Mouse (Mus musculus): ENCODE measurements around the gene Olfr1006.
"Not testable (repeated sequence)": the region's sequence is repeated elsewhere in the genome, so short reads cannot be mapped to it uniquely, and the experiment has no call there.

Gene Olfr1006

DNA sequence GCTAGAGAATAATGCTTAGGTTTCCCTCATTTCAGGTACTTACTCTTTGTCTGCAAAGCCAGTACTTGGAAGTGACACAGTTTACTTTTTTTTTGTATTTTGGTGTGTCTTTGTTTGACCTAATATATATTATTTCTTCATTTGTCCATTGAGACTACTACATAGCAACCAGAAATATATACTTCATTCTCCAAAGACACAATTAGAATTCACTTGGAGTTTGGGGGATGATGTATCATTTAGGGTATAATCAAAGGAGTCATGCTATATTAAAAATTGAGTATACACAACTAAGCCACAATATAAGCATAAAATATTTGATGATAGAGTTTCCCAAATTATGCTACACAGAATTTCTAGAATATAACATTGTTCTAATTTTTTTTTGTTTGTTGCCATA, at the start of gene Olfr1006:
Olfr1006 (minus strand) TSS at position 101 of the 400 bp plus-strand sequence.
- DNase-seq (ENCODE audit: low spot score), result no peak

DNA sequence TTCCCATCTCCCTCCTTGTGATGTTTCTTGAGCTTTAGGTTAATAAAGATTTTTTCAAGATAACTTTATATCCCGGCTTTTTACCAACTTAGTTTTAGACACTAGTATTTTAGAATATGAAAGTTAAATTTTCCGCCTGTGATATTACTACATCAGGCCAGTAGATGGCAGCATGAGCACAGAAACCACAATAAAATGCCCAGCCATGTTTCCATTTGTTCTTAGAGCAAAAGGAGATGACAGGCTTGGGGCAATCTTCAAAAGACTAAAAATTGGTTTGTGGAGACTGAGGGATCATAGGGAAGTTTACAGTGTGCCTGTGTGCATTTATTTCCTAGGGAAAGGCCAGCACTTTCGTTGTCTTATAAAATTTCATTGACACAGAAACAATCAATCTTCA, 47.2 kb upstream of the Olfr1006 start:
- peak; percentile 2 for DNase-seq (ENCODE audit: low spot score)

DNA sequence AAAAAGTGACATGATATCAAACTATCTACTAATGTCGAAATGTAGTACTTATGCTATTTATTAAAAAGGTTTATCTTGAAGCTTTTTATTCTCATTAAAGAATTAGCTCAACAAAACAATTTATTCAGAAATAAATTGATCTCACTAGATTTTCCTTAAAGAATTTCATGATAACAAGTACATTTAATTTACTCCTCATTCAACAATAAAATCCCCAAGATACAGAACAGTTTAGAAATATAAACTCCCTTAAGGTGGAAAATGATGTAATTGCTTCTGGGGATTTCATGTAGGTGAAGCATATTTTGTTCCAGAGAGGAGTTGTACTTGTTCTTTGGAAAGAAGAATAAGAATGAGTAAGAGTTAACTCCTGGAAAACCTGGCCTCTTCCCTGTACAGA, 36.6 kb upstream of the Olfr1006 start, which contains the start of gene Olfr1009:
Olfr1009 (plus strand) TSS at position 301 of the 400 bp plus-strand sequence.
- no peak for DNase-seq (ENCODE audit: low spot score)

DNA sequence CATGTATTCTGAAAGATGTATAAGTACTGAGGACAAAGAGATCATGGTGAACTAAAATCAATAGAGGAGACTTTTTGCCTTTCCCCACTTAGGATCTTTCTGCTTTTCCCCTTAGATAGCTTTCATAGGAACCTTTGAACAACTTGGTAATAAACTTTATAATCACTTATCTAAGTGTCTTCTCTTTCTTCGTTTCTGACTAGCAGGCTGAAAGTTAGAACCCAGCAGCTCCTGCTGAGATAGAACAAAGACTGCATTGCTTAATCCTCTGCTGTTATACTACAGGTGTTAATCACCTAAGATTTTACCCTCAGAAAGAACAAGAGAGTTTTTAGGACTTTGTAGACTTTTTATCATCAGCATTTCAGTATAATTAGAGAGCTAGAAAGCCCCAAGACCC, 32.6 kb upstream of the Olfr1006 start:
- DNase-seq (ENCODE audit: low spot score), result no peak

DNA sequence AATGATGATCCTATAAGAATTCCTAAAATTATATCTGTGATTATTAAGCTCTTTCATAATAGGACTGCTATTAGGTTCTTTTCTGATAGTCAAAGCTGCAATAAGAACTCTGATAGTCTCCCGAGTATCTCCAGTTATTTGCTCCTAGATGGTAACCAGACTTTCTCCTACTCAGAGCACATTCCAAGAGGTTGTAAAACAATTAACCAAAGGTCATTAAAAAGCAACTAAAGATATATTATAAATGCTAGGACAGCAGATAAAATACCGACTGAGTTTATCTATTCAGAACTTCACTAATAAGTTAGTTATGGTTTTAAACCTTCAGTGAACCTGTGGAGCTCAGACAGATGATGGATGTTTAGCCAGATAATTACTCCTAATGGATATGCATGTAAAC, 32.1 kb upstream of the Olfr1006 start:
- not testable (repeated sequence) for DNase-seq (ENCODE audit: low spot score)

DNA sequence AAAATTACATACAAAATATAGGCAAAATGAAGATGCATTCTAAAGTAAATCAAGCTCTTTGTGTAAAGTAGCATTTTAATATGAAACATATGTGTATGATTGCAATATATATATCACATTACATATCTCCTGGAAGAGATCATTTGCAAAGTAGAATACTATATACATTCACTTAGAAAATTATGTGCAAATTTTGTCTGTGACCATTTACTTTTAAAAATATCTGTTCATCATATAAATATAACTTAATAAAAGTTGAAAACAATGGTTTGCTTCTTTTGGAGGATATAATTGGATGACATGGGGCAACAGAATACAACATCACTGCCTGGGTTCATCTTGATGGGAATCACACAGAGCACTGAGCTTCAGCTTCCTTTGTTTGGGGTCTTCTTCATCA, 10.6 kb upstream of the Olfr1006 start, which contains the start of gene Olfr1008:
Olfr1008 (plus strand) TSS at position 301 of the 400 bp plus-strand sequence.
- no peak for DNase-seq (ENCODE audit: low spot score)

DNA sequence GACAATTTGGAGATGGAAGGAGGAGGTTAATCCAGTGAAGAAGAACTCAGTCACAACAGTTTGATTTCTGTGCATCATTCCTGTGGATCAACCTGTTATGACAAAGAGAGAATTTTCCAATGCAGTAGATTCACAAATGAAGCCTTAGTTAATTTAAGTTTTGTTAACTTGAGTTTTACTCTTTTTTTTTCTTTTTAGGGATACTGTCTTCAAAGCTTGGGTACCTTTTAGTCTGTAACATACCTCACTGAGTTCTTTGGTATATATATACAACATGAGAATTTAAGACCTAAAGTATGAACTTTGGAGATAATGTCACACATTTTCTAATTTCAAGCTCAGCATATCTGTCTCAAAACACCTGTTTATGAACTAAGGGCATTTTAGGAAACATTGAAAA, 14.2 kb downstream of the Olfr1006 start, which contains the start of gene Olfr154:
Olfr154 (minus strand) TSS at position 101 of the 400 bp plus-strand sequence.
- not testable (repeated sequence) for DNase-seq (ENCODE audit: low spot score)

DNA sequence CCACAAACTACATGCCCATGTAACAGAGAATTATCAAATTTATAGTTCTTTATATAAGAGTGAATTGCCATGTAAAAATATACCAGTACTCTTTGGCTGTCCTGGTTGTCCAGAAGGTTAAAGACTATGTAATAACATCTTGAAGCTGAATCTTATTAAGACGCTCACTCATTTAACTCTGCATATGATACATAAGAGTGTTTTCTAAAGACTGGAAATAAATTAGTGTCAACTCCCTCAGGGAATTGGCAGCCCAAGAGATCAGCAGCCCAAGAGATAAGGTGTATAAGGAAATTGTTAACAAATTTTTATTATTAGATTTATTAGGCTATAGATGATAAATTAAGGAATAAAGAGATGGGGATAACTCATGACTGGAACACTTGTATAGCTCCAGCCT, 28.0 kb downstream of the Olfr1006 start, which contains the start of gene Olfr1002:
Olfr1002 (minus strand) TSS at position 101 of the 400 bp plus-strand sequence.
- DNase-seq (ENCODE audit: low spot score), result no peak
